Mouse (Mus musculus) myocyte (in vitro differentiated cells): ENCODE results near the gene Epb41l3.

Experiments
- E2F4 ChIP-seq: IDR thresholded peaks from one replicate; pipeline ENCODE4 v1.6.1; 2011; ENCODE audit warnings: mild to moderate bottlenecking, control low read depth, moderate library complexity; ENCODE audit not compliant: insufficient read depth
- MAX ChIP-seq: IDR thresholded peaks from one replicate; pipeline ENCODE4 v1.6.1; 2011; ENCODE audit warnings: low read depth, mild to moderate bottlenecking, control low read depth
- MYOG ChIP-seq, 3 experiments: IDR thresholded peaks; one replicate each; pipeline ENCODE4 v1.6.1; 2011; ENCODE audit warnings: control low read depth in 2 of 3, low read depth in 2 of 3, mild to moderate bottlenecking in 2 of 3; ENCODE audit not compliant: insufficient read length in 2 of 3, control insufficient read depth in 1 of 3, insufficient read depth in 1 of 3
- POLR2A ChIP-seq: IDR thresholded peaks from one replicate; pipeline ENCODE4 v1.6.1; 2011; ENCODE audit warnings: low read depth, mild to moderate bottlenecking, control low read depth, moderate library complexity; ENCODE audit not compliant: insufficient read length
- POLR2AphosphoS2 ChIP-seq: IDR thresholded peaks from one replicate; pipeline ENCODE4 v1.6.1; 2011; ENCODE audit warnings: low read depth, control low read depth; ENCODE audit not compliant: insufficient read length
- REST ChIP-seq: IDR thresholded peaks from one replicate; pipeline ENCODE4 v1.6.1; 2011; ENCODE audit warnings: mild to moderate bottlenecking, control low read depth, moderate library complexity; ENCODE audit not compliant: insufficient read depth, insufficient read length
- TCF12 ChIP-seq: IDR thresholded peaks from one replicate; pipeline ENCODE4 v1.6.1; 2011; ENCODE audit warnings: mild to moderate bottlenecking, control low read depth; ENCODE audit not compliant: poor library complexity, insufficient read depth, severe bottlenecking
- TCF3 ChIP-seq: IDR thresholded peaks from one replicate; pipeline ENCODE4 v1.6.1; 2011; ENCODE audit warnings: low read depth, control low read depth; ENCODE audit not compliant: insufficient read length

DNA sequence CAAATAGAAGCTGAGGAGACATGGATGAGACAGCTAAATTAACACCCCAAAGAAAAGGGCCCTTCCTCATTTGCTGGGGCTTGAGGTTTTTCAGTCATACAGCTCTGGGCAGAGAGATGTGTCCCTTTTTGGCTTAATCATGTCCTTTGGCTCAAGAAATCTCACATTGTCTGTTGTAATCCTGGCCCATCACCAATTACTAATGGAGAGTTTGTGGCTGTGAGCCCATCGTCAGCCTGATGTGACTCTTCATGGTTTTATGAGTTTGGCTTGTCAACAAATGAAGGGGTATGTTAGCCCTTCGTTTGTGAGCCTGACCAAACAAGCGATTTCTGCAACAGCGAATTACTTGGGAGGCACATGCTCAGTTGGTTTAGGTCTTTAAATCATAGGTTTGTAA, 34.0 kb upstream of the Epb41l3 start:
- no peak for TF ChIP-seq MAX
- no peak for TF ChIP-seq POLR2A
- no peak for TF ChIP-seq MYOG (IDR thresholded peaks at IDR 0.05; ENCODE audit: control insufficient read depth in 1 of 3, insufficient read depth in 1 of 3, insufficient read length in 2 of 3, low read depth in 2 of 3)
- TF ChIP-seq TCF3 = no peak
- TF ChIP-seq E2F4 = no peak
- TF ChIP-seq TCF12 = no peak
- TF ChIP-seq POLR2AphosphoS2 = no peak
- TF ChIP-seq REST = no peak
